Mouse (Mus musculus) embryonic facial prominence, embryonic 10.5 days (tissue): ENCODE data around the gene Gm45140. TPM values are rescaled to one million over a fixed set of nuclear protein-coding genes. Genes with fewer than 3 reads are reported as not detected.

Experiments used
- DNase-seq: peaks from one replicate; pipeline ENCODE4 v3.0.0-alpha.2; 2017; ENCODE audit warnings: low spot score
- H3K27ac ChIP-seq: fragments of 300-500 bp; sonication (generic); replicated peaks from 2 replicates; pipeline ENCODE4 v1.5.1; 2016; ENCODE audit warnings: mild to moderate bottlenecking
- H3K27me3 ChIP-seq: fragments of 300-500 bp; sonication (generic); replicated peaks from 2 replicates; pipeline ENCODE4 v1.6.1; 2016; ENCODE audit warnings: low read depth, mild to moderate bottlenecking; ENCODE audit not compliant: poor library complexity, severe bottlenecking
- H3K36me3 ChIP-seq: fragments of 300-500 bp; sonication (generic); replicated peaks from 2 replicates; pipeline ENCODE4 v1.6.1; 2016; ENCODE audit warnings: mild to moderate bottlenecking, moderate library complexity
- H3K4me1 ChIP-seq: fragments of 300-500 bp; sonication (generic); 2 replicates; pipeline ENCODE4 v1.6.1; 2016
- H3K4me3 ChIP-seq: fragments of 300-500 bp; sonication (generic); 2 replicates; pipeline ENCODE4 v1.5.1; 2016; ENCODE audit warnings: mild to moderate bottlenecking, moderate library complexity
- H3K9me3 ChIP-seq: fragments of 300-500 bp; sonication (generic); 2 replicates; pipeline ENCODE4 v1.6.1; 2016; ENCODE audit warnings: mild to moderate bottlenecking
- WGBS: fragments of 180-500 bp; shearing (Covaris S2); methylation state at CpG from one replicate; pipeline ENCODE4 v1.1.7; 2016; 5-methylcytosine and 5-hydroxymethylcytosine counted together
- polyA plus RNA-seq: library from polyadenylated mRNA; unstranded; fragments of >200 nt; fragmentation: Nextera tagmentation; extraction: Ambion mirVana; gene quantifications from 2 replicates; pipeline ENCODE4 v1.2.1, GENCODE M21; 2016

Gm45140 gene
- polyA plus RNA-seq, 1 experiment from 2014 or later = 2.8 TPM

GRCm38 (mm10) chr6:87867256-87867655, 31.7 kb upstream of the Gm45140 start:
- H3K4me1 ChIP-seq = no peaks in the 10 kb centered on the region
- H3K4me3 ChIP-seq = no peak overlapping the region
- 83% methylated on average over 2 of the region's 2 CpGs for WGBS
- no peaks in the 10 kb centered on the region for H3K36me3 ChIP-seq
- no peaks in the 10 kb centered on the region for H3K9me3 ChIP-seq
- DNase-seq = no peak
- no peak overlapping the region for H3K27ac ChIP-seq
- H3K27me3 ChIP-seq = no peaks in the 10 kb centered on the region

DNA sequence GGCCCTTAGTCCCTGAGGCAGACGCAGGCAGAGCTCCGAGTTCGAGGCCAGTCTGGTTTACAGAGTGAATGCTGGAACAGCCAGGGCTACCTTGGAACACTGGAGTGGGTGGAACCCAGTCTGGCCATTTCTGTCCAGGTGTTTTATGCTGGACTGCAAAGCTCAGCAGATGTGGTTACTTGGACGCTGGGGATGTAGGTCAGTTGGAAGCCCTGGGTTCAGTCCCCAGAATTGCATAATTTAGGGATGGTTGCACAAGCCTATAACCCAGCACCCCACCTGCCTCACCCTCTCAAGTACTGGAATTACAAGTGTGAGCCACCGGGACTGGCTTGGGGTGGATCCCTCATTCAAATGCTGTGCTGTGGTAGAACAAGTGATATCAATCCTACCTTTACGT, 30.6 kb upstream of the Gm45140 start:
- Histone ChIP-seq H3K4me3 (no peak overlapping the region), H3K27ac (no peak overlapping the region), H3K9me3 (no peaks in the 10 kb centered on the region), H3K27me3 (no peaks in the 10 kb centered on the region), H3K36me3 (no peaks in the 10 kb centered on the region), H3K4me1 (no peaks in the 10 kb centered on the region)
- 87% methylated on average over 6 of the region's 6 CpGs for WGBS
- no peak for DNase-seq

DNA sequence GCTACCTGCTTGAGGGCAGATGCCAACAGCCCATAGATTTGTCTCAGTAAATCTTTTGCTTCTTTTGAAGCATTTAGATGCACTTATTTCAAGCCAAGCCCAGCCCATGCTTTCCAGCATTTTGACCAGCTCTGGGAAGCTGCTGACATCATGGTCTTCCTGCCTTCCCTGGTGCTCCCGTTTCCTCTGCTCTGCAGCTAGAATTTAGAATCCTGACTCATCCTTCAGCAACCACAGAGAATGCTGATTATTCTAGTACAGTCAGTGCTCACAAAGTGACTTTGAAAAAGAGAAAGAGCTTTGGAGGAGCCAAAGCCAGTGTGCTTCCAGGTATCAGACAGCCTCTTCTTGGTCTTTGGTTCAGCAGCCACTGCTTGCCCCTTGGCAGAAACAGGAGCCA, 21.5 kb upstream of the Gm45140 start:
- Histone ChIP-seq H3K9me3 (no peaks in the 10 kb centered on the region), H3K4me1 (no peaks in the 10 kb centered on the region), H3K36me3 (no peaks in the 10 kb centered on the region), H3K4me3 (no peak overlapping the region), H3K27ac (no peak overlapping the region), H3K27me3 (no peaks in the 10 kb centered on the region)
- DNase-seq = no peak
- 71% methylated on average over 1 of the region's 1 CpGs for WGBS

- H3K27ac ChIP-seq = no peak overlapping the region
- no peaks in the 10 kb centered on the region for H3K9me3 ChIP-seq
- H3K36me3 ChIP-seq = peaks cover 6% of the 10 kb centered on the region
- peaks cover 14% of the 10 kb centered on the region for H3K4me1 ChIP-seq
- H3K4me3 ChIP-seq = no peak overlapping the region
- H3K27me3 ChIP-seq = no peaks in the 10 kb centered on the region
- WGBS = 84% methylated on average over 4 of the region's 4 CpGs
- no peak for DNase-seq
Observed at GRCm38 (mm10) chr6:87853446-87853845, 17.9 kb upstream of the Gm45140 start.

GRCm38 (mm10) chr6:87851871-87852270, 16.3 kb upstream of the Gm45140 start:
- H3K4me3 ChIP-seq = peak overlapping the region; percentile 100
- no peak overlapping the region for H3K27ac ChIP-seq
- H3K9me3 ChIP-seq = no peaks in the 10 kb centered on the region
- H3K36me3 ChIP-seq = peaks cover 21% of the 10 kb centered on the region
- 83% methylated on average over 6 of the region's 6 CpGs for WGBS
- DNase-seq = no peak
- no peaks in the 10 kb centered on the region for H3K27me3 ChIP-seq
- H3K4me1 ChIP-seq = peaks cover 30% of the 10 kb centered on the region

DNA sequence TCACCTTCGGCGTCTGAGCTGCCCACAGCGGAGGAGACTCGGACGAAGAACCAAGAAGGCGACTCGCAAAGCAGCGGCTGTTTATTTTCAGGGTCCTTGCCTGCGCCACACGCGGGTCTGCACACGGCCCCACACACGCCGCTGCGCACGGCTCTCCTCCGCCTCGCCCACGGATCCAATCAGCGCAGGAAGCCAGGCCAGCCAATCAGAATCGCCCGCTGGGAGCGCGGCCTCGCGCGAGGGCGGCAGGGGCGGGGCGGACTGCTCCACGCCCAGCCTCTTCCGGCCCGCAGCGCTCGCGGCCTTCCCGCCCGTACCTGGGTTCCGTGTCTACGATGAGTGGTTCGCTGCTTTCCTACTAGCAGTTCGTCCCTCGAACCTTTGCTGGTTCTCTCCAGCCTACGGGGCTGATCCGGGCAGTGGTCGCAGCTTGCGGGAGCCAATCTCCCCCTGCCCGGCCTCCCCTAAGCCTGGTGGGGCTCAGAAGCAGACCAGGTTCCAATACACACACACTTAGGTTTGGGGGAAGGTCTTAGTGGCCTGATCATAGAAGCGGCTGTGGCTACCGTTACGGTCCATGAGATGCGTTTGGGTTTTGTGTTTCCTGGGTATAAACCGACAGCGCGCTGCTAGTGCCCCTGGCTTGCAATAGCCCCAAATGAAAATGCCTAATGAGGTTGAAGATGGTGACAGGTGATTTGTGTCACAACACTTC, 15.5 kb upstream of the Gm45140 start, which contains the start of gene Cnbp:
TSS of gene Cnbp (minus strand) at position 207 of the 715 bp plus-strand sequence.
- DNase-seq = peak; percentile 98
- no peaks in the 10 kb centered on the region for H3K27me3 ChIP-seq
- H3K27ac ChIP-seq = peak within 1 kb of the TSS; percentile 100
- H3K36me3 ChIP-seq = peaks cover 30% of the 10 kb centered on the region
- WGBS = under 1% methylated on average over 55 of the region's 55 CpGs
- H3K4me3 ChIP-seq = peak within 1 kb of the TSS; percentile 100
- peaks cover 33% of the 10 kb centered on the region for H3K4me1 ChIP-seq
- no peaks in the 10 kb centered on the region for H3K9me3 ChIP-seq

DNA sequence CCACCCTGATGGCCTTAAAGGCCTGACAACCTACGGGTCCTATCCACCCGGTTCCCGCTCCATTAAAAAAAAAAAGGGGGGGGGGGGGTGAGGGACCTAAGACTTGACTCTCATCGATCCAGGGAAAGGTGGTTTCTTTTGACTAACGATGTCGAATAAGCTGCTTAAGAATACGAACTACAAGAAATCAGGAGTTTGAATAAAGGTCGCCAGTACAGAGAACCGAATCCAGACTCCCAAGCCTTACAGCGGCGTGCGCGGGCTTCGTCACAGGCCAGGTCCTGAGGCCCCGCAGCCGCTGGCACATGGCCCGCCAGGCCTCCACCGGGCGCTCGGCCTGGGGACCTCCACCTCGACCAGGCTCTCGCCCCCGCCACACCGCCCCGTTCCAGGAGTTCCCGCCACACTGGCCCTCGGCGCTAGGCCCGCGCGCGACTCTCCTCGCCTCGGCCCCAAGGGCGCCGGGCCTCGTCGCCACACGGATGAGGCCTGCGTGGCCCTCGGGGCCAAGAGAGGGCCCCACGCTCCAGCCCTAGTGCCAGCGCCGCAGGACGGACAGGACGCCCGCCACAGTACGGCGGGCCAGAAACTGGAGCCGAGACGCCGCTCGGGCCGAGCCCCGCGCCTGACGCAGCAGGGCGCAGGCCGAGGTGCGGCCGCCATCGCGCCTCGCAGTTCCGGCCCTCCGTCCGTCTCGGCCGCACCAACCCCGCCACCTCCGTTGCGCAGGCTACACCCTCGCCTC, 14.7 kb upstream of the Gm45140 start:
- under 1% methylated on average over 73 of the region's 73 CpGs for WGBS
- Histone ChIP-seq H3K4me1 (peaks cover 33% of the 10 kb centered on the region), H3K4me3 (peak overlapping the region; percentile 100), H3K27me3 (no peaks in the 10 kb centered on the region), H3K9me3 (no peaks in the 10 kb centered on the region), H3K27ac (peak overlapping the region; percentile 100), H3K36me3 (peaks cover 37% of the 10 kb centered on the region)
- DNase-seq = peak; percentile 71

DNA sequence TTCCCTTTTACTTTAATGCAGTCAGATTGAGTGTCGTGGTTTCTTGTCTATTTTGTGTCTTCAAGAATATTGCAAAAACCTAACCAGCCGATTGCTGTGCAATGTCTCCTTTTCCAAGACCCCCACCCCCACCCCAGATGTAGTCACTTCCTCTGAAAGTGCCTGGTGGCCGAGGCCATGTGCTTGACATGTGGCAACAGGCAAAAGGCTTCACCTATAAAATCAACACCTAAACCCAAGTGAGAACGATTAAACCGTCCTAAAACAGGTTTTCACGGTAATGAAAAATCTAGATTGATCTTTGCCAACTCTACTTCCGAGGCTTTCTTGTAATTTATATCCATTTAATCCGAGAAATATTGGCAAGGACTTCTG, 14.2 kb upstream of the Gm45140 start:
- Histone ChIP-seq H3K27me3 (no peaks in the 10 kb centered on the region), H3K27ac (peak overlapping the region; percentile 100), H3K36me3 (peaks cover 42% of the 10 kb centered on the region), H3K9me3 (no peaks in the 10 kb centered on the region), H3K4me3 (peak overlapping the region; percentile 100), H3K4me1 (peaks cover 33% of the 10 kb centered on the region)
- DNase-seq = peak; percentile 70
- WGBS = under 1% methylated on average over 8 of the region's 8 CpGs

- peaks cover 72% of the 10 kb centered on the region for H3K36me3 ChIP-seq
- 90% methylated on average over 1 of the region's 1 CpGs for WGBS
- 0 out of 2 replicates have a peak overlapping the region, but pooled peaks have one; percentile 16 for H3K4me3 ChIP-seq
- peaks cover 33% of the 10 kb centered on the region for H3K4me1 ChIP-seq
- no peaks in the 10 kb centered on the region for H3K9me3 ChIP-seq
- no peak overlapping the region for H3K27ac ChIP-seq
- no peaks in the 10 kb centered on the region for H3K27me3 ChIP-seq
- DNase-seq = no peak
Observed at GRCm38 (mm10) chr6:87846813-87847212, 11.2 kb upstream of the Gm45140 start.

GRCm38 (mm10) chr6:87845031-87845695, 9.6 kb upstream of the Gm45140 start:
- Histone ChIP-seq H3K27ac (no peak overlapping the region), H3K4me3 (no peak overlapping the region), H3K27me3 (no peaks in the 10 kb centered on the region), H3K9me3 (no peaks in the 10 kb centered on the region), H3K4me1 (peaks cover 27% of the 10 kb centered on the region), H3K36me3 (peaks cover 82% of the 10 kb centered on the region)
- no peak for DNase-seq
- WGBS = 92% methylated on average over 13 of the region's 13 CpGs

DNA sequence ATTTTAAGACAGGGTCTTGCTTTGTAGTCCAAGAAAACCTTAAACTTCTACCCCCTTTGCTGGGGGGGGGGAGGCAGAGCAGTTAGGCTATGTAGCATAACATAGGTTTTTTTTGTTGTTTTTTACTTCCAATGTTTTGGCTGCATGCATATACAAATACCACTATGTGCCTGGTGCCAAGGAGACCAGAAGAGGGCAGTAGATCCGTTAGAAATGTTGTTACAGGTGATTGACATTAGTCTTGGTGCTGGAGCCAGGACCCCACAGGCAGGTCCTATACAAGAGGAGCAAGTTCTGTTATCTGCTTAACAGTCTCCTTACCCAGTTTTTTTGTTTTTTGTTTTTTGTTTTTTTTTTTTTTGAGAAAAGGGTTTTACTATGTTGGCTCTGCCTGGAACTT, 6.7 kb upstream of the Gm45140 start:
- H3K4me3 ChIP-seq = no peak overlapping the region
- DNase-seq = peak; percentile 26
- peaks cover 20% of the 10 kb centered on the region for H3K4me1 ChIP-seq
- H3K27ac ChIP-seq = no peak overlapping the region
- H3K27me3 ChIP-seq = no peaks in the 10 kb centered on the region
- H3K9me3 ChIP-seq = no peaks in the 10 kb centered on the region
- WGBS = 11% methylated on average over 1 of the region's 1 CpGs
- H3K36me3 ChIP-seq = peaks cover 64% of the 10 kb centered on the region

DNA sequence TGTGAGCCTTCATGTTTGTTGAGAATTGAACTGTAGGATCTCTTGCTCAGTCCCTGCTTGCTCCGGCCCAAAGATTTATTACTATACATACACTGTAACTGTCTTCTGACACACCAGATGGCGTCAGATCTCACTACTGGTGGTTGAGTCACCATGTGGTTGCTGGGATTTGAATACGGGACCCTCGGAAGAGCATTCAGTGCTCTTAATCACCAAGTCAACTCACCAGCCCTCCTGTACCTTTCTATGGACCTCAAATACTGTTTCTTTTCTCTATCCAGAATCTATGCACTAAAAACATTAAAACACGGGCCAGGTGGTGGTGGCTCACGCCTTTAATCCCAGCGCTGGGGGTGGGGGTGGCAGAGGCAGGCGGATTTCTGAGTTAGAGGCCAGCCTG, 6.0 kb upstream of the Gm45140 start:
- Histone ChIP-seq H3K4me3 (no peak overlapping the region), H3K9me3 (no peaks in the 10 kb centered on the region), H3K27ac (no peak overlapping the region), H3K36me3 (peaks cover 58% of the 10 kb centered on the region), H3K27me3 (no peaks in the 10 kb centered on the region), H3K4me1 (peaks cover 16% of the 10 kb centered on the region)
- no peak for DNase-seq
- 83% methylated on average over 8 of the region's 8 CpGs for WGBS
